Mouse (Mus musculus) embryonic facial prominence, embryonic 13.5 days (tissue): ENCODE results near the gene Il2rb. TPM values are rescaled to one million over a fixed set of nuclear protein-coding genes. Genes with fewer than 3 reads are reported as not detected.

ENCODE experiments used
- ATAC-seq: fragments of 200-750 bp; cut with Nextera tagmentation; 2 replicates; pipeline ENCODE4 v1.8.0; 2017; ENCODE audit warnings: low read depth; ENCODE audit not compliant: insufficient number of reproducible peaks, insufficient read depth, low FRiP score, low TSS enrichment
- H3K27ac ChIP-seq: fragments of 300-500 bp; sonication (generic); 2 replicates; pipeline ENCODE4 v1.5.1; 2015; ENCODE audit warnings: moderate library complexity, mild to moderate bottlenecking, inconsistent platforms
- H3K27me3 ChIP-seq: fragments of 300-500 bp; sonication (generic); 2 replicates; pipeline ENCODE4 v1.6.1; 2015; ENCODE audit warnings: mild to moderate bottlenecking, inconsistent platforms
- H3K36me3 ChIP-seq: fragments of 300-500 bp; sonication (generic); 2 replicates; pipeline ENCODE4 v1.6.1; 2015; ENCODE audit warnings: mild to moderate bottlenecking, inconsistent platforms
- H3K4me1 ChIP-seq: fragments of 300-500 bp; sonication (generic); 2 replicates; pipeline ENCODE4 v1.6.1; 2015; ENCODE audit warnings: inconsistent platforms
- H3K4me2 ChIP-seq: fragments of 300-500 bp; sonication (generic); 2 replicates; pipeline ENCODE4 v1.6.1; 2015; ENCODE audit warnings: moderate library complexity, mild to moderate bottlenecking, inconsistent platforms
- H3K4me3 ChIP-seq: fragments of 300-500 bp; sonication (generic); 2 replicates; pipeline ENCODE4 v1.5.1; 2015; ENCODE audit warnings: mild to moderate bottlenecking, inconsistent platforms
- H3K9ac ChIP-seq: fragments of 300-500 bp; sonication (generic); 2 replicates; pipeline ENCODE4 v1.6.1; 2015; ENCODE audit warnings: mild to moderate bottlenecking, inconsistent platforms
- H3K9me3 ChIP-seq: fragments of 300-500 bp; sonication (generic); 2 replicates; pipeline ENCODE4 v1.6.1; 2016; ENCODE audit warnings: inconsistent platforms
- WGBS: fragments of 180-500 bp; shearing (Covaris S2); methylation state at CpG from one replicate; pipeline ENCODE4 v1.1.7; 2015; ENCODE audit warnings: mixed read lengths; 5-methylcytosine and 5-hydroxymethylcytosine counted together
- polyA plus RNA-seq: library from polyadenylated mRNA; unstranded; fragments of >200 nt; fragmentation: Nextera tagmentation; extraction: Ambion mirVana; gene quantifications from 2 replicates; pipeline ENCODE4 v1.2.1, GENCODE M21; 2015

The Il2rb gene
- polyA plus RNA-seq, 1 experiment from 2014 or later, result 0.28 TPM

- Histone ChIP-seq H3K4me2 (no peak overlapping the region), H3K36me3 (no peaks in the 10 kb centered on the region), H3K27ac (no peak overlapping the region), H3K4me3 (no peak overlapping the region), H3K27me3 (no peaks in the 10 kb centered on the region), H3K9ac (no peak overlapping the region), H3K9me3 (no peaks in the 10 kb centered on the region), H3K4me1 (no peaks in the 10 kb centered on the region)
- ATAC-seq, result no peak
- WGBS, result 62% methylated on average over 2 of the region's 2 CpGs
These were observed 14.1 kb downstream of the Il2rb start for GRCm38 (mm10) chr15:78480991-78481390.

- ATAC-seq, result no peak
- 0 out of 2 replicates have a peak, but pooled peaks cover 2% of the 10 kb centered on the region for H3K4me1 ChIP-seq
These were observed 15.0 kb downstream of the Il2rb start for GRCm38 (mm10) chr15:78480111-78480510.

GRCm38 (mm10) chr15:78479470-78479869 is 15.6 kb downstream of the Il2rb start:
- 85% methylated on average over 5 of the region's 5 CpGs for WGBS
- 0 out of 2 replicates have a peak, but pooled peaks cover 2% of the 10 kb centered on the region for H3K4me1 ChIP-seq
- no peak overlapping the region for H3K4me3 ChIP-seq
- H3K27ac ChIP-seq, result no peak overlapping the region
- H3K36me3 ChIP-seq, result no peaks in the 10 kb centered on the region
- H3K27me3 ChIP-seq, result no peaks in the 10 kb centered on the region
- no peak overlapping the region for H3K9ac ChIP-seq
- no peak overlapping the region for H3K4me2 ChIP-seq
- no peaks in the 10 kb centered on the region for H3K9me3 ChIP-seq
- no peak for ATAC-seq

More at GRCm38 (mm10) chr15:78480111-78480510, 15.0 kb downstream of the Il2rb start:
- Histone ChIP-seq H3K4me2 (no peak overlapping the region), H3K27me3 (no peaks in the 10 kb centered on the region), H3K36me3 (no peaks in the 10 kb centered on the region), H3K9ac (no peak overlapping the region), H3K27ac (no peak overlapping the region), H3K4me3 (no peak overlapping the region), H3K9me3 (no peaks in the 10 kb centered on the region)
- WGBS, result 62% methylated on average over 7 of the region's 7 CpGs

GRCm38 (mm10) chr15:78478073-78478472 is 17.0 kb downstream of the Il2rb start:
- Histone ChIP-seq H3K4me3 (no peak overlapping the region), H3K4me2 (no peak overlapping the region), H3K4me1 (0 out of 2 replicates have a peak, but pooled peaks cover 2% of the 10 kb centered on the region), H3K9ac (no peak overlapping the region), H3K9me3 (no peaks in the 10 kb centered on the region), H3K36me3 (no peaks in the 10 kb centered on the region), H3K27me3 (no peaks in the 10 kb centered on the region), H3K27ac (no peak overlapping the region)
- ATAC-seq, result no peak
- WGBS, result 78% methylated on average over 4 of the region's 4 CpGs

GRCm38 (mm10) chr15:78476878-78477277 is 18.2 kb downstream of the Il2rb start:
- 76% methylated on average over 1 of the region's 1 CpGs for WGBS
- ATAC-seq, result no peak
- H3K9me3 ChIP-seq, result no peaks in the 10 kb centered on the region

GRCm38 (mm10) chr15:78475604-78476031 is 19.5 kb downstream of the Il2rb start:
- Histone ChIP-seq H3K36me3 (no peaks in the 10 kb centered on the region), H3K4me2 (no peak overlapping the region), H3K27ac (no peak overlapping the region), H3K9me3 (no peaks in the 10 kb centered on the region), H3K4me1 (0 out of 2 replicates have a peak, but pooled peaks cover 2% of the 10 kb centered on the region), H3K4me3 (no peak overlapping the region), H3K9ac (no peak overlapping the region), H3K27me3 (no peaks in the 10 kb centered on the region)
- 60% methylated on average over 3 of the region's 3 CpGs for WGBS
- ATAC-seq, result no peak

More at GRCm38 (mm10) chr15:78476878-78477277, 18.2 kb downstream of the Il2rb start:
- Histone ChIP-seq H3K4me2 (no peak overlapping the region), H3K27me3 (no peaks in the 10 kb centered on the region), H3K4me1 (0 out of 2 replicates have a peak, but pooled peaks cover 2% of the 10 kb centered on the region), H3K9ac (no peak overlapping the region), H3K36me3 (no peaks in the 10 kb centered on the region), H3K4me3 (no peak overlapping the region), H3K27ac (no peak overlapping the region)

GRCm38 (mm10) chr15:78473442-78473841 is 21.6 kb downstream of the Il2rb start:
- no peak for ATAC-seq
- H3K4me1 ChIP-seq, result 0 out of 2 replicates have a peak, but pooled peaks cover 2% of the 10 kb centered on the region
- H3K27me3 ChIP-seq, result no peaks in the 10 kb centered on the region
- no peak overlapping the region for H3K27ac ChIP-seq
- no peak overlapping the region for H3K4me2 ChIP-seq
- H3K4me3 ChIP-seq, result no peak overlapping the region
- no peaks in the 10 kb centered on the region for H3K9me3 ChIP-seq
- WGBS, result 81% methylated on average over 6 of the region's 6 CpGs
- H3K36me3 ChIP-seq, result no peaks in the 10 kb centered on the region
- no peak overlapping the region for H3K9ac ChIP-seq

- Histone ChIP-seq H3K4me1 (0 out of 2 replicates have a peak, but pooled peaks cover 2% of the 10 kb centered on the region), H3K27me3 (no peaks in the 10 kb centered on the region), H3K36me3 (no peaks in the 10 kb centered on the region), H3K27ac (no peak overlapping the region), H3K9me3 (no peaks in the 10 kb centered on the region), H3K9ac (no peak overlapping the region), H3K4me3 (no peak overlapping the region), H3K4me2 (no peak overlapping the region)
- WGBS, result 36% methylated on average over 7 of the region's 7 CpGs
- no peak for ATAC-seq
These were observed 23.2 kb downstream of the Il2rb start for GRCm38 (mm10) chr15:78471902-78472301.

- 72% methylated on average over 4 of the region's 4 CpGs for WGBS
- ATAC-seq, result no peak
- no peaks in the 10 kb centered on the region for H3K9me3 ChIP-seq
- H3K4me1 ChIP-seq, result 0 out of 2 replicates have a peak, but pooled peaks cover 2% of the 10 kb centered on the region
- H3K4me2 ChIP-seq, result no peak overlapping the region
- no peak overlapping the region for H3K27ac ChIP-seq
- no peaks in the 10 kb centered on the region for H3K27me3 ChIP-seq
- no peak overlapping the region for H3K4me3 ChIP-seq
- no peaks in the 10 kb centered on the region for H3K36me3 ChIP-seq
- H3K9ac ChIP-seq, result no peak overlapping the region
These were observed 24.4 kb downstream of the Il2rb start for GRCm38 (mm10) chr15:78470495-78471276.

- Histone ChIP-seq H3K27me3 (no peaks in the 10 kb centered on the region), H3K4me3 (no peak within 1 kb of the TSS), H3K9me3 (no peaks in the 10 kb centered on the region), H3K36me3 (no peaks in the 10 kb centered on the region), H3K9ac (no peak within 1 kb of the TSS), H3K4me1 (no peaks in the 10 kb centered on the region), H3K27ac (no peak within 1 kb of the TSS), H3K4me2 (no peak within 1 kb of the TSS)
- ATAC-seq, result no peak
- 78% methylated on average over 7 of the region's 7 CpGs for WGBS
These were observed 26.6 kb downstream of the Il2rb start, which contains the start of gene Tmprss6 for GRCm38 (mm10) chr15:78468379-78468937. Tmprss6 (minus strand) TSS chr15:78468634.

- no peak for ATAC-seq
- no peak overlapping the region for H3K4me3 ChIP-seq
- no peaks in the 10 kb centered on the region for H3K27me3 ChIP-seq
- H3K9ac ChIP-seq, result no peak overlapping the region
- no peaks in the 10 kb centered on the region for H3K36me3 ChIP-seq
- H3K9me3 ChIP-seq, result no peaks in the 10 kb centered on the region
- no peaks in the 10 kb centered on the region for H3K4me1 ChIP-seq
- WGBS, result 92% methylated on average over 7 of the region's 7 CpGs
- H3K4me2 ChIP-seq, result no peak overlapping the region
- no peak overlapping the region for H3K27ac ChIP-seq
These were observed 27.5 kb downstream of the Il2rb start for GRCm38 (mm10) chr15:78467570-78467969.

GRCm38 (mm10) chr15:78466809-78467208 is 28.3 kb downstream of the Il2rb start:
- no peak overlapping the region for H3K9ac ChIP-seq
- H3K36me3 ChIP-seq, result no peaks in the 10 kb centered on the region
- no peaks in the 10 kb centered on the region for H3K9me3 ChIP-seq
- no peaks in the 10 kb centered on the region for H3K4me1 ChIP-seq
- 0 out of 2 replicates have a peak, but pooled peaks cover 3% of the 10 kb centered on the region for H3K27me3 ChIP-seq
- H3K4me2 ChIP-seq, result no peak overlapping the region
- H3K4me3 ChIP-seq, result no peak overlapping the region
- whole genome bisulfite sequencing, result 33% methylated on average over 6 of the region's 6 CpGs
- H3K27ac ChIP-seq, result no peak overlapping the region
- no peak for ATAC-seq
